Mouse (Mus musculus): ENCODE data around the gene Poc5. TPM values are rescaled to one million over a fixed set of nuclear protein-coding genes. Genes with fewer than 3 reads are reported as not detected.

The Poc5 gene
- total and polyA plus RNA-seq, 3 experiments = 17.2 to 31.0 (median 21.6) TPM

GRCm38 (mm10) chr13:96401251-96401650 is 13.2 kb downstream of the Poc5 start:
- Histone ChIP-seq H3K9me3 (replicated peaks; ENCODE audit: low read length) (no peaks in the 10 kb centered on the region), H3K27me3 (replicated peaks) (no peaks in the 10 kb centered on the region), H3K4me3 (replicated peaks in 1 of 3; ENCODE audit: low read depth in 2 of 3, low read length in 2 of 3, poor library complexity in 1 of 3) (no peak overlapping the region), H3K4me2 (ENCODE audit: insufficient read depth, low read depth, poor library complexity, severe bottlenecking) (no peak overlapping the region), H3K4me1 (ENCODE audit: control insufficient read depth in 1 of 2, insufficient read depth in 2 of 2) (no peaks in the 10 kb centered on the region), H3K79me2 (replicated peaks; ENCODE audit: control insufficient read depth, extremely low read depth, insufficient read depth, poor library complexity, severe bottlenecking) (no peaks in the 10 kb centered on the region), H3K36me3 (replicated peaks in 1 of 2; ENCODE audit: control insufficient read depth in 1 of 2, insufficient read depth in 1 of 2, low read length in 1 of 2) (peaks cover 75 to 94% of the 10 kb centered on the region in 2 experiments), H3K9ac (ENCODE audit: insufficient read depth, low read depth) (no peak overlapping the region), H3K27ac (ENCODE audit: insufficient read depth, low read depth) (no peak overlapping the region)
- in situ Hi-C loops (cut with MboI; ENCODE audit: low pct_ligation_motif_present, low pct_unique_long_range_greater_than_20kb, low sequenced_read_pairs) = no loop called here
- dilution Hi-C loops (cut with MboI; ENCODE audit: extremely low pct_ligation_motif_present, extremely low pct_unique_long_range_greater_than_20kb, low sequenced_read_pairs) = no loop called here
- no peak for DNase-seq (ENCODE audit: extremely low read depth)
- TF ChIP-seq E2F4 (IDR thresholded peaks at IDR 0.05; ENCODE audit: insufficient replicate concordance, low read depth, low read length) (no peak), SMC3 (IDR thresholded peaks at IDR 0.05; ENCODE audit: low read depth, low read length) (no peak), POLR2AphosphoS2 (IDR thresholded peaks at IDR 0.05; ENCODE audit: low read depth, low read length) (no peak), SIN3A (IDR thresholded peaks at IDR 0.05; ENCODE audit: low read length) (no peak)

DNA sequence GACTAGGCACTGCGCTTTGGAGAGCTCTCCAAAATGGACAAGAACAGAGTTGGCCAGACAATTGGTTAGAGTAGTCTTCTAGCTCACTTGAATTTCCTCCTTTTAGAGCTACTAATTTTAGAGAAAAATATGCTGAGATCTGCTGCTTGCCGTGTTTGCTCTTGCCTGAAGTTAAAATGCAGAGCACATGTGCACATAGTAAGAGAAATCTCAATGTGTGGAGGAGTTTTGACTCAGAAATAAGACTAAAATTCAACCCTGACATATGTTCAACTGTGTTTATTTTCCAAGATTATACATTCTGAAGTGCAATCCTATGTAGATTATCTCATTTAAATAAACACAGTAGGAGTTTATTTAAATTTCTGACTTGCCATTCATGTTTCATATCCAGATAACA is 17.4 kb downstream of the Poc5 start:
- no peaks in the 10 kb centered on the region for H3K27me3 ChIP-seq (replicated peaks)
- TF ChIP-seq PAX5 (IDR thresholded peaks at IDR 0.05; ENCODE audit: low read length) (no peak), ETS1 (conservative IDR thresholded peaks at IDR 0.05; ENCODE audit: low read depth, low read length) (no peak), ZC3H11A (IDR thresholded peaks at IDR 0.05; ENCODE audit: low read depth, low read length) (no peak), E2F4 (IDR thresholded peaks at IDR 0.05; ENCODE audit: insufficient replicate concordance, low read depth, low read length) (no peak), MYC (IDR thresholded peaks at IDR 0.05; ENCODE audit: low read depth, low read length) (no peak), JUND (conservative IDR thresholded peaks at IDR 0.05; ENCODE audit: low read depth, low read length) (no peak), NRF1 (IDR thresholded peaks at IDR 0.05; ENCODE audit: low read depth, low read length) (no peak)
- H3K4me2 ChIP-seq (ENCODE audit: insufficient read depth, low read depth, poor library complexity, severe bottlenecking) = no peak overlapping the region
- H3K79me2 ChIP-seq (replicated peaks; ENCODE audit: control insufficient read depth, extremely low read depth, insufficient read depth, poor library complexity, severe bottlenecking) = no peaks in the 10 kb centered on the region
- no peak for DNase-seq (ENCODE audit: extremely low read depth)
- H3K4me1 ChIP-seq (ENCODE audit: control insufficient read depth in 1 of 2, insufficient read depth in 2 of 2) = no peaks in the 10 kb centered on the region
- peaks cover 58 to 88% of the 10 kb centered on the region in 2 experiments for H3K36me3 ChIP-seq (replicated peaks in 1 of 2; ENCODE audit: control insufficient read depth in 1 of 2, insufficient read depth in 1 of 2, low read length in 1 of 2)
- dilution Hi-C loops (cut with MboI; ENCODE audit: extremely low pct_ligation_motif_present, extremely low pct_unique_long_range_greater_than_20kb, low sequenced_read_pairs) = no loop called here
- no peaks in the 10 kb centered on the region for H3K9me3 ChIP-seq (replicated peaks; ENCODE audit: low read length)
- H3K27ac ChIP-seq (ENCODE audit: insufficient read depth, low read depth) = no peak overlapping the region
- in situ Hi-C loops (cut with MboI; ENCODE audit: low pct_ligation_motif_present, low pct_unique_long_range_greater_than_20kb, low sequenced_read_pairs) = no loop called here
- H3K4me3 ChIP-seq (replicated peaks in 1 of 3; ENCODE audit: low read depth in 2 of 3, low read length in 2 of 3, poor library complexity in 1 of 3) = no peak overlapping the region
- no peak overlapping the region for H3K9ac ChIP-seq (ENCODE audit: insufficient read depth, low read depth)

DNA sequence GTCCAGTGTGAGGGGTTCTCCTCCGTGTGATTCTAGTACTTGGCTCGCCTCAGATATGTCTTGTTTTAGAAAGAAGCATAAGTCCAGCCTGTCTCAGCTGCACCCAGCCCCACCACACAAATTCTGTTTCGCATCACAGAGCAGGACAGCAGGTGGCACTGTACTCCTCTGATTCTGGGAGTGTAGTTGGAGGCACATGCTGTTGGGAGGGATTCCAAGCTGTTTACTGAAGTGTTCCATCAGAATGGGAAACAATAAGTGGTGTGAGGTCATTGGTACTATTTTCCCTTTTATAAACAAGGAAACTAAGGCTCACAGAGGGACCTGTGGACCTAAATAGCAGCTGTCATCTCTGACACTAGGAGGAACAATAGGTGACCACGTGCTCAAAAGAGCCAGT is 18.9 kb downstream of the Poc5 start:
- DNase-seq (ENCODE audit: extremely low read depth) = peak; percentile 13

More for the DNA sequence above, 18.9 kb downstream of the Poc5 start:
- H3K9me3 ChIP-seq (replicated peaks; ENCODE audit: low read length) = no peaks in the 10 kb centered on the region
- H3K27me3 ChIP-seq (replicated peaks) = no peaks in the 10 kb centered on the region
- H3K27ac ChIP-seq (ENCODE audit: insufficient read depth, low read depth) = no peak overlapping the region
- no peak overlapping the region for H3K4me3 ChIP-seq (replicated peaks in 1 of 3; ENCODE audit: low read depth in 2 of 3, low read length in 2 of 3, poor library complexity in 1 of 3)
- peaks cover 57 to 88% of the 10 kb centered on the region in 2 experiments for H3K36me3 ChIP-seq (replicated peaks in 1 of 2; ENCODE audit: control insufficient read depth in 1 of 2, insufficient read depth in 1 of 2, low read length in 1 of 2)
- in situ Hi-C loops (cut with MboI; ENCODE audit: low pct_ligation_motif_present, low pct_unique_long_range_greater_than_20kb, low sequenced_read_pairs) (no loop called here), dilution Hi-C loops (cut with MboI; ENCODE audit: extremely low pct_ligation_motif_present, extremely low pct_unique_long_range_greater_than_20kb, low sequenced_read_pairs) (no loop called here)
- H3K9ac ChIP-seq (ENCODE audit: insufficient read depth, low read depth) = no peak overlapping the region
- H3K79me2 ChIP-seq (replicated peaks; ENCODE audit: control insufficient read depth, extremely low read depth, insufficient read depth, poor library complexity, severe bottlenecking) = no peaks in the 10 kb centered on the region
- H3K4me1 ChIP-seq (ENCODE audit: control insufficient read depth in 1 of 2, insufficient read depth in 2 of 2) = no peaks in the 10 kb centered on the region
- TF ChIP-seq RAD21 (IDR thresholded peaks at IDR 0.05; ENCODE audit: low read depth, low read length) = peak; percentile 29
- TF ChIP-seq TCF12 (IDR thresholded peaks at IDR 0.05; ENCODE audit: low read depth, low read length) = no peak
- peak in 1 of 2 experiments; percentile 60; a peak in 2 of 4 replicates for TF ChIP-seq CTCF (conservative IDR thresholded peaks at IDR 0.05 in 1 of 2, IDR thresholded peaks at IDR 0.05 in 1 of 2; ENCODE audit: low read depth in 2 of 2, low read length in 2 of 2)
- TF ChIP-seq BHLHE40 (IDR thresholded peaks at IDR 0.05; ENCODE audit: low read depth, low read length) = no peak
- TF ChIP-seq ELF1 (IDR thresholded peaks at IDR 0.05; ENCODE audit: low read depth, low read length) = no peak
- TF ChIP-seq SMC3 (IDR thresholded peaks at IDR 0.05; ENCODE audit: low read depth, low read length) = peak; percentile 51
- H3K4me2 ChIP-seq (ENCODE audit: insufficient read depth, low read depth, poor library complexity, severe bottlenecking) = no peak overlapping the region
